Mouse (Mus musculus) erythroblast, embryonic 14.5 days (primary cell): ENCODE data around the gene Itpr3.

ENCODE experiments used
- GATA1 ChIP-seq: IDR thresholded peaks from 2 replicates; pipeline ENCODE4 v1.6.1; 2012; ENCODE audit warnings: low read length, inconsistent platforms, mixed read lengths
- TAL1 ChIP-seq: IDR thresholded peaks from 3 replicates; pipeline ENCODE4 v1.6.1; 2012; ENCODE audit warnings: low read length, inconsistent platforms, mixed read lengths

GRCm38 (mm10) chr17:27138396-27138795 lies 81.3 kb downstream of the Itpr3 start:
- TF ChIP-seq TAL1 (no peak), GATA1 (no peak)
